Comparison of ENCODE assay signal across 17 mouse cellular contexts in genomic region chr13:104187357-104187756, GRCm38 (mm10).
"Had no signal": no experiment of that assay in that cellular context is flagged by ENCODE, and none has a peak within 500 bp of the region (broad histone marks: within the 10 kb centered on the region; RNA-seq: fewer than 3 reads in every experiment).

No protein-coding gene starts in this region.

- H3K4me1 ChIP-seq: midbrain, embryonic 10.5 days; midbrain, embryonic 12.5 days; neural tube, embryonic 13.5 days; neural tube, embryonic 15.5 days had no signal

- H3K27me3 ChIP-seq: midbrain, embryonic 12.5 days; neural tube, embryonic 13.5 days; neural tube, embryonic 15.5 days had no signal

- H3K9me3 ChIP-seq: midbrain, embryonic 10.5 days; midbrain, embryonic 12.5 days; neural tube, embryonic 13.5 days; neural tube, embryonic 15.5 days had no signal

- DNase-seq: lung, embryonic 14.5 days; lung, postnatal 10 days; lung, postnatal 4 days; midbrain, embryonic 14.5 days; retina, postnatal 1 day; right cerebral cortex, adult 18-20 months; right cerebral cortex, postnatal 25 days; right cerebral cortex, postnatal 4 days; spleen, adult 18-20 months; thymus, adult 2 months; thymus, postnatal 25 days had no signal

- ATAC-seq: midbrain, embryonic 16.5 days had no signal

- H3K4me3 ChIP-seq: midbrain, embryonic 10.5 days; midbrain, embryonic 12.5 days; myocyte; neural tube, embryonic 13.5 days; neural tube, embryonic 15.5 days had no signal

- H3K27ac ChIP-seq: midbrain, embryonic 10.5 days; midbrain, embryonic 12.5 days; neural tube, embryonic 13.5 days; neural tube, embryonic 15.5 days had no signal

- H3K9ac ChIP-seq: lung, embryonic 14.5 days; midbrain, embryonic 12.5 days; neural tube, embryonic 13.5 days; neural tube, embryonic 15.5 days had no signal

- H3K4me2 ChIP-seq: lung, embryonic 14.5 days; midbrain, embryonic 12.5 days; neural tube, embryonic 13.5 days; neural tube, embryonic 15.5 days had no signal
